Mouse (Mus musculus) right cerebral cortex, postnatal 4 days (tissue): Measurements from ENCODE around the gene Hmox1.

Experiments
- DNase-seq: peaks from one replicate; pipeline ENCODE4 v3.0.0-alpha.2; 2022

The Hmox1 gene

DNA sequence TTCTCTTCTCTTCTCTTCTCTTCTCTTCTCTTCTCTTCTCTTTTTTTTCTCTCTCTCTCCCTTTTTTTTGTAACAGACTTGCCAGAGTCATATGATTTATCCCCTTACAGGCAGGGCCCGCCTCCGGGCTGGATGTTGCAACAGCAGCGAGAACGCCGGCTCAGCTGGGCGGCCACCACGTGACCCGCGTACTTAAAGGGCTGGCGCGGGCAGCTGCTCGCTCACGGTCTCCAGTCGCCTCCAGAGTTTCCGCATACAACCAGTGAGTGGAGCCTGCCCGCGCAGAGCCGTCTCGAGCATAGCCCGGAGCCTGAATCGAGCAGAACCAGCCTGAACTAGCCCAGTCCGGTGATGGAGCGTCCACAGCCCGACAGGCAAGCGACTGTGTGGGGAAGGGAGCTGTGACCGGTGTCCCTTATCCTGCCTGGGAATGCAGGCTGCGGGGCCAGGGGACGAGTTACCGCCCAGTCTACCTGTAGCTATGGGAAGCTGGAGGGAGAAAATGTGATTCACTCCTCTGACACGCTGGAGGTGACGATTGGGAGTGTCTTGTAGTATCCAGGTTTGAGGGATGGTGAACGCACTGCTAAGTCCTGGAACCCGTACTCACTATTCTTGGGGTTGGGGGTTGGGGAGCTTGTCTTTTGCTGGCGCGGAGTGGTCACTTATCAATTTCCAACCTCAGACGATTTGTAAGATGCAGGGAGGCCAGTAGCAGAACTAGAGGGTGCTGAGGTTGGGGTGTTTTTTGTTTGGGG, at the start of gene Hmox1:
TSS of gene Hmox1 (plus strand) at position 223 of the 758 bp plus-strand sequence.
- DNase-seq, result peak; percentile 76

- no peak for DNase-seq
Observed at GRCm38 (mm10) chr8:75046303-75046702, 47.1 kb upstream of the Hmox1 start.

DNA sequence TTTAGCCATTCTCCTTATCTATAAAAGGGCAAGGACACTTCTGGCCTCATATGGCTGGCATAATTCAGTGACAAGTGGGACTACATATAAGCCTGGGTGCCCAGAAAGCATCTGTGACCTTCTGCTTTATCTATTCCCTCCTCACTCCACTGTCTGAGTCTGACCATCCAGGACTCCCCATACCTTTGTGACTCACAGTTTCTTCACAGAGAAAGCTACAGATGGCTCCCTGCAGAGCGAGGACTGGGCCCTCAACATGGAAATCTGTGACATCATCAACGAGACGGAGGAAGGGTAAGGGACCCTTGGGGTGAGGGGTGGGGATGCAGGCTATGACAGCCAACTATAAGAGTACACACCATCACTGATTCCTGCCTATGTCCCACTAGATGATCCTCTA, 45.6 kb upstream of the Hmox1 start:
- no peak for DNase-seq

DNA sequence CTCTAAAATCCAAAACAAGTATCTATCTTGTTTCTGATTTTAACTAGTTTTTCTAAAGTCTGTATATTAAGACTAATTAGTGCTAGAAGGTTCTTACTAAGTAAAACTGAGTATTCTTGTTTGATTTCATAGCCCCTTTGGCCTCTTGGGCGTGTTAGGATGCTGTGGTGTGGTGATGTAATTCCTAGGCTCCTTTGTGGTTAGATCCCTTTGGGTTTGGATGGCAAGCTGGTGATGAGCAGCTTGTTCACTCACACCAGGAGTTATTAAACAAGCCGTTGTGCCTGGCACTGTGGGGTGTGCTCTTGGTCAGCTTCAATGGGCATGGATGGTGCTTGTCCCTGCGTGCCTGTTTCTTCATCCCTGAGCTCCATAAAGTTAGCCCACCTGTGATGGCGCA, 40.1 kb upstream of the Hmox1 start:
- DNase-seq, result no peak

DNA sequence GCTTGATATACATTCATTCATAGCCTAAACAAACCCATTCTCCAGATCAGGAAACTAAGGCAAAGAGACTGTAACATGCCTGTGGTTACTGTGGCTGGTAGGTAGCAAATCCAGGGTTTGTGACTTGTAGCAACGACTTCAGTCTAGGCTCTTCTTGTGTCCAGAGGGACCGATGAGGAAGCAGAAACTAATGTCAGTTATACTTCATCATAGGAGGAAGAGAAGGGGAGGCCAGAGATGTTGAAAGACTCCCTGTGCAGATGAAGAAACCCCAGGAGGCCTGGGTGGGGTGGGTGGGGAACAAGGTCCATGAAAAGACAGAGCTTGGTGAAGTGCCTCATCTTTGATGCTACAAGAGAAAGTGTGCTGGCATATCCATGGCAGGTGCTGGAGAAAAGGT, 37.7 kb upstream of the Hmox1 start:
- DNase-seq, result no peak

DNA sequence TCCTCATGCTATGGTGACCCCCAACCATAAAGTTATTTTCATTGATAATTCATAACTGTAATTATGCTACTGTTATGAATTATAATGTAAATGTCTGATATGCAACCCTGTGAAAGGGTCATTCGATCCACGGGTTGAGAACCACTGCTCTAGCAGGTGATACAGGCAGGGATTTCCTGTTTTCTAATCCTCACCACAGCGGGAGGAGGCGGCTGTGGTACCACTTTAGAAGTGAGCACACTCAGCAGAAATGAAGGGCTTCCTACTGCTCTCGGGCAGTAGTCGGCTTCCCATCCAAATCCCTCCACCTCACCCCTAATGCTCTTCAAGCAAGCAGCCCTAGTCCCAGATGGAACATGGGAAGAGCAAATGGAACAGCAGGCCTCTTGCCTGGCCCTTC, 33.4 kb upstream of the Hmox1 start:
- no peak for DNase-seq

- DNase-seq, result no peak
Observed at GRCm38 (mm10) chr8:75060815-75061214, 32.6 kb upstream of the Hmox1 start.

DNA sequence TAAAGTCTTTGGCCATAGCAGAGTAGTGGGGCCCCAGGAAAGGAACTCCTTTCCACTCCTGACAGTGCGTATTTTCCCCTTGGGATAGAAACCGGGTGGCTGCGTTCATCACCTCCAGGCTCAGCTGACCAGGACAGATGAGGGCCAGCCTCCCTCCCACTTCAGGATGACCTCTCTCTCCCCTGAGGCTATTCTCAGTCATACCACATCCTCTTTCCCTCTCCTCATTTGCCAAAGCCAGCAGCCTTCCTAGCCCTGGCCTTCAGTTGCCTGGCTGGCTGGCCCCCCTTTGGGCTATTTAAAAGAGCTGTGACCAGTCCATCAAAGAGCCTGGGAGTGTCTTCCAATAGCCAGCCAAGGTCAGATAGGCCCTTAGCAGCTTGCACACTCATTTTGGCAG, 30.1 kb upstream of the Hmox1 start:
- no peak for DNase-seq

- no peak for DNase-seq
Observed at GRCm38 (mm10) chr8:75064790-75065189, 28.6 kb upstream of the Hmox1 start.

- no peak for DNase-seq
Observed at GRCm38 (mm10) chr8:75067287-75067686, 26.1 kb upstream of the Hmox1 start.

- no peak for DNase-seq
Observed at GRCm38 (mm10) chr8:75070297-75070696, 23.1 kb upstream of the Hmox1 start.

DNA sequence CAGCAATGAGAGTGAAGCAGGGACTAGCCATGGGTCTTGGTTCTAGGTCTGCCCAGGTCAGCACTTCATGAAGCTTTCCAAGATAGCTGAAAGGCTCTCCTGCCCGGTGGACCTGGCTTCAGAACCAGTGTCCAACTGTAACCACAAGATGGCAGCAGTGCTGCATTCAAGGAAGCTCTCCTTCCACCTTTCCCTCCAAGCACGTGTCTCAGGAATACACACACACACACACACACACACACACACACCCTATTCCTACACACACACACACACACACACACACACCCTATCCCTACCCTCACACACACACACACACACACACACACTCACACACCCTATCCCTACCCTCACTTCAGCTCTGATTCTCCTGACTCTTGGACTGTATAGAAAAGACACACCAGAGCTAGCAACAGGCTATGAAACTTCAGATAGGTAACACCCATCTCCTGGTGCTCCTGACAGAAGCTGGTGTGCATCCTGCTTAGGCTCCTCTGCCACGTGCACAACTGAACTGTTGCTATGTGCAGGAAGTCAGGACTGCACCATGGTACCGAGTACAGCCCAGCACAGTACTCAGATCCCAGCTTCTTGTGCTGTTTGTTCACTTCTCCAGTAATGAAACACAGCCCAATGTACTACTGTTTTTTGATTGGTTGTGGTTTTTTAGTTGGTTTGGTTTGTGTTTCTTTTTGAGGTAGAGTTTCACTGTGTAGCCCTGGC, 21.6 kb upstream of the Hmox1 start:
- peak; percentile 79 for DNase-seq

- no peak for DNase-seq
Observed at GRCm38 (mm10) chr8:75074876-75075275, 18.5 kb upstream of the Hmox1 start.

DNA sequence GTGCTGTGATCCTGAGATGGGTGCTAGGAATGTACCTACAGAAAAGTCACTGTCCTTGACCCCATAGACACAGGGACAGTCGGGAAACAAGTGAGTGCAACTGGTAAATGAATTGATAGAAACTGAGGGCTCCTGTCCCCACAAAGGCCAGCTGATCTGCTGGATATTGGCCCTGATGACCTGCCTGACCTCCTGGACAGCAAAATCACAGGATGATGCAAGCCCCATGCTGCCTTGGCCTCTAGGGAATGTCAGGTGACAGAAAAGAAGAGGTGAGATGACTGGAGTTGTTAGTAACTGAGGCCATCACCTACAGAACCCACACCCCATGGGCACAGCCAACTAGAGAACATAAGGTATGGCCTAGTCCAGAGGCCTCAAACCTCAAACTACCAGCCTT, 15.2 kb upstream of the Hmox1 start:
- no peak for DNase-seq

GRCm38 (mm10) chr8:75078851-75079250, 14.6 kb upstream of the Hmox1 start:
- no peak for DNase-seq

DNA sequence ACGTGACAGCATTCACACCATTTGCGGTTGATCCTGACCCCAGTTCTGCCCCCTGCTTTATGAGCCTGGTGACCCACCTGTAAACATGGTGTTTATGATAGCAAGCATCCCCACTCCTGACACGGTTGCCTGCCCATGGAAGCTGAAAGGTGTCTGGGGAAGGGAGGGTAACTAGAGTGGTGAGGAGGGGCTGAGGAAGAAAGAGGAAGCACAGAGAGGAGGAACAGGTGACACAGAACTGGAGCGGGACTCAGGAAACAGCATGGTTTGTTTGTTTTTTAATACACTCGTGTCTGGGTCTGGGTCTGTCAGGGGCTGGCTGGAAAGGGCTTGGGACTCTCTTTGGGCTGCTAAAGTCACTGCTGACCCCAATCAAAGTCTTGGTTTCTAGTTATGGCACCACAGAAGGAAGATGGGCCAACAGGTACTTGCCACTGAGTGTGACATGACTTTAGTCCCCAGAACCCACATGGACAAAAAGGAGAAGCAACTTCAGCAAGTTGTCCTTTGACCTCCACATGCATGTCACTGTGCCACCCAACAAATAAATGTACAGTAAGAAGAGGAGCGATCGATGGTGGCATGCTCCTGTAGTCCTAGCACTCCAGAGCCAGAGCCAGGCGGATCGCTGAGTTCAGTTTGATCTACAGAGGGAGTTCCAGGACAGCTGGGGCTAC, 11.9 kb upstream of the Hmox1 start:
- DNase-seq, result no peak

DNA sequence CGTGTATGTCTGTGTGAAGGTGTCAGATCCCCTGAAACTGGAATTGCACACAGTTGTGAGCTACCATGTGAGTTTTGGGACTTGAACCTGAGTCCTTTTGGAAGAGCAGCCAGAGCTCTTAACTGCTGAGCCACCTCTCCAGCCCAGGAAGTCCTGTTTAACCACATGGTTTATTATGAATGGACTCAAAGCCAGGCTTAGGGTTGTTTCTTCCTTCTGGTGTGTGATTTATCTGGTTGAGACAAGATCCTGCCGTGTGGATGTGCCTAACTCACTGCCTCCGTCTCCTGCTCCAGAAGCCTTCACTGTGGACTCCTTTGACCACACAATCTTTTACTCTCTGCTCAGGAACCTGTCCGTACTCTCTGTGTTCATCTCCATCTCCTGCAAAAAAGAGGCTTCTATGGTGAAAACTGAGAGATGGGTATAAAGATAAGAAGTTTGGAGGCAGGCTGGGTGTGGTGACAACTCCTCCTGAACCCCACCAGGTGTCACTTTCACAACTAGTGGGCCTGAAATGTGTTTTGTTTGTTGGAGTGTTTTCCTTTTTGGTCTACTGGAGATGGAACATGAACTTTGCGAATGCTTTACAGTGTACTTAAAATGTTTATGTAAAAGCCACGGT, 11.1 kb upstream of the Hmox1 start:
- no peak for DNase-seq

DNA sequence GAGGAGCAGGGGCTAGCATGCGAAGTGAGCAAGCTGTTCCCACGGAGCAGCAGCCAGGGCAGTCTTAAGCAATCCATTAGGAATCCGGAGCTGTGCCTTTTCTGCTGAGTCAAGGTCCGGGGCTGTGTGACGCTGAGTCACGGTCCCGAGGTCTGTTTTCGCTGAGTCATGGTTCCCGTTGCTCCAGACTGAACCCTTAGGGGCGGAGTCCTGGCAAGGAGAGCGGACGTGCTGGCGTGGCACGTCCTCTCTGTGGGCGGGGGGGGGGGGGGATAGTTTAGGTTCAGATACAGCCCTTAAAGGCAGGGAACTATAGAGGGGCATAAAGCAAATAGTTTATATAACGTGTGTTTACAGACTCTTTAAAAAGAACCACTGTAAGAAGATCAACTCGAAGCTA, 9.6 kb upstream of the Hmox1 start:
- DNase-seq, result peak; percentile 63

GRCm38 (mm10) chr8:75084382-75085064, 8.9 kb upstream of the Hmox1 start:
- DNase-seq, result no peak

DNA sequence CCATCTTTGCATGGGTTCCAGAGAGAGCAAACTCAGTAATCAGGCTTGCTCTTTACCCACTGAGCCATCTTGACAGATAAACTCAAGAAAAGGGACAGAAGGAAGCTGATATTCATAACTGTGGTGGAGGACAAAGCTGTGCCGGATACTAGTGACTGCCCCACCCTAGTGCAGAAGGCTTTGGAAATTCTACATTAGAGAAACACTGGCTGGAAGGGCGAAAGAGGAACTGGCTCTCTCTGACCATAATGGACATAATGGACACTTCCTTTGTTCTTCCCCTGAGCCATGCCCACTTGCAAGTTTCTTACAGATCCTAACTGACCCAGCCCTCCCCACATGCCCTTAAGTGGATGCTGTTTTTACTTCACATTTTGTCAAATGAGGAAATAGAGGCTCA, 7.4 kb upstream of the Hmox1 start:
- DNase-seq, result no peak

GRCm38 (mm10) chr8:75087127-75087526, 6.3 kb upstream of the Hmox1 start:
- no peak for DNase-seq

- DNase-seq, result peak; percentile 36
Observed at GRCm38 (mm10) chr8:75088989-75089881, 4.2 kb upstream of the Hmox1 start.
